Mouse (Mus musculus) CD4-positive, CD25-positive, alpha-beta regulatory T cell, adult 4 months (primary cell): Measurements from ENCODE around the gene Gm11236. TPM values are rescaled to one million over a fixed set of nuclear protein-coding genes. Genes with fewer than 3 reads are reported as not detected.
"Not testable (repeated sequence)": the region's sequence is repeated elsewhere in the genome, so short reads cannot be mapped to it uniquely, and the experiment has no call there.

Source experiments
- ATAC-seq: one replicate; pipeline ENCODE4 v1.8.0; 2017
- polyA plus RNA-seq, 2 experiments: library from polyadenylated mRNA; unstranded; fragments of 100-300 nt; shearing (Covaris generic); gene quantifications; one replicate each; pipeline ENCODE4 v1.2.1; 2017

Gm11236 gene
- not detected for polyA plus RNA-seq

GRCm38 (mm10) chr4:73637821-73638220 lies at the start of gene Gm11236:
Gene Gm11236 (plus strand): TSS chr4:73638121.
- not testable (repeated sequence) for ATAC-seq

- no peak for ATAC-seq
Observed at GRCm38 (mm10) chr4:73599248-73599647, 38.7 kb upstream of the Gm11236 start.

GRCm38 (mm10) chr4:73607581-73607980 lies 30.3 kb upstream of the Gm11236 start, which contains the start of gene Gm11238:
Gene Gm11238 (plus strand): TSS chr4:73607881.
- ATAC-seq: not testable (repeated sequence)

GRCm38 (mm10) chr4:73622684-73623083 lies 15.2 kb upstream of the Gm11236 start, which contains the start of gene Gm11237:
Gene Gm11237 (plus strand): TSS chr4:73622984.
- not testable (repeated sequence) for ATAC-seq

- ATAC-seq: not testable (repeated sequence)
Observed at GRCm38 (mm10) chr4:73661864-73662263, 23.9 kb downstream of the Gm11236 start.

GRCm38 (mm10) chr4:73668054-73668453 lies 30.1 kb downstream of the Gm11236 start, which contains the start of gene Gm11239:
Gene Gm11239 (plus strand): TSS chr4:73668354.
- not testable (repeated sequence) for ATAC-seq

- ATAC-seq: not testable (repeated sequence)
Observed at GRCm38 (mm10) chr4:73683216-73683615, 45.3 kb downstream of the Gm11236 start, which contains the start of gene Gm428. Gene Gm428 (plus strand): TSS chr4:73683516.

Other genes starting within 250 kb of the Gm11236 start
- gene Gm11487, start 233.0 kb upstream of the Gm11236 start, polyA plus RNA-seq: not detected
- not detected for gene Gm11238, start 30.2 kb upstream of the Gm11236 start, polyA plus RNA-seq
- not detected for gene Gm11237, start 15.1 kb upstream of the Gm11236 start, polyA plus RNA-seq
- gene Gm11239, start 30.2 kb downstream of the Gm11236 start, polyA plus RNA-seq: not detected
- gene Gm428, start 45.4 kb downstream of the Gm11236 start, polyA plus RNA-seq: not detected
- not detected for gene Rasef, start 152.9 kb downstream of the Gm11236 start, polyA plus RNA-seq
- not detected for gene Gm11758, start 238.1 kb downstream of the Gm11236 start, polyA plus RNA-seq